Mouse (Mus musculus) CD4-positive, CD25-positive, alpha-beta regulatory T cell, adult 4 months (primary cell): Measurements from ENCODE around the gene Hacd3. TPM values are rescaled to one million over a fixed set of nuclear protein-coding genes. Genes with fewer than 3 reads are reported as not detected.
"Not testable (repeated sequence)": the region's sequence is repeated elsewhere in the genome, so short reads cannot be mapped to it uniquely, and the experiment has no call there.

Experiments used
- ATAC-seq: one replicate; pipeline ENCODE4 v1.8.0; 2017
- polyA plus RNA-seq, 2 experiments: library from polyadenylated mRNA; unstranded; fragments of 100-300 nt; shearing (Covaris generic); gene quantifications; one replicate each; pipeline ENCODE4 v1.2.1; 2017

The Hacd3 gene
- polyA plus RNA-seq, 2 experiments from 2014 or later: 133 to 142 TPM

DNA sequence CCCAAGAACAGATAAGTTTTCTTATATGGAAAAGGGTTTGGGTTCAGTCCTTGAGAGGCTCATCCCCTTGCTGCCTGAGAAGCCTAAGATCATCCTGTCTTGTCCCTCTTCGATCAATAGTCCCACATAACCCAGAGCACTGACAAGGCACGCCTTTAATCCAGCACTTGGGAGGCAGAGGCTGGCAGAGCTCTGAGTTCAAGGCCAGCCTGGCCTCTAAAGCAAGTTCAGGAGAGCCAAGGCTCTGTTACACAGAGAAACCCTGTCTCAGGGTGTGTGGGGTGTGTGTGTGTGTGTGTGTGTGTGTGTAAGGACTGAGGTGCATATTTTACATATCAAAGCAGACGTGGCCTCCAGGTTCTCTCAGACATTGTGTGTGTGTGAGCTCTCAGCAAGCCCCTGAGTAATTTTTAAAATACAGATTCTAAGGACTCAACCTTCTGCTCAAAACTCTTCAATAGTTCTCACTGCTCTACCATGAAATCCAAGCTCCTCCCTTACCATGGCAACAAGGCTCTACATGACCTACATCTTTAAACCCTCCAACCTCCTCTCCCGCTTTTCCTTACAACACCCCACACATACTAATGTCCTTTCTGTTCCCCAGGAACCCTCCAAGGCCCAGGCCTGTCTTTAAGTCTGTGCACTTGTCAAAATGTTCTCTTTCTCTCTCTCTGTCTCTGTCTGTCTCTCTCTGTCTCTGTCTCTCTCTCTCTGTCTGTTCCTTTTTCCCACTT lies 5.1 kb downstream of the Hacd3 start:
- no peak for ATAC-seq

DNA sequence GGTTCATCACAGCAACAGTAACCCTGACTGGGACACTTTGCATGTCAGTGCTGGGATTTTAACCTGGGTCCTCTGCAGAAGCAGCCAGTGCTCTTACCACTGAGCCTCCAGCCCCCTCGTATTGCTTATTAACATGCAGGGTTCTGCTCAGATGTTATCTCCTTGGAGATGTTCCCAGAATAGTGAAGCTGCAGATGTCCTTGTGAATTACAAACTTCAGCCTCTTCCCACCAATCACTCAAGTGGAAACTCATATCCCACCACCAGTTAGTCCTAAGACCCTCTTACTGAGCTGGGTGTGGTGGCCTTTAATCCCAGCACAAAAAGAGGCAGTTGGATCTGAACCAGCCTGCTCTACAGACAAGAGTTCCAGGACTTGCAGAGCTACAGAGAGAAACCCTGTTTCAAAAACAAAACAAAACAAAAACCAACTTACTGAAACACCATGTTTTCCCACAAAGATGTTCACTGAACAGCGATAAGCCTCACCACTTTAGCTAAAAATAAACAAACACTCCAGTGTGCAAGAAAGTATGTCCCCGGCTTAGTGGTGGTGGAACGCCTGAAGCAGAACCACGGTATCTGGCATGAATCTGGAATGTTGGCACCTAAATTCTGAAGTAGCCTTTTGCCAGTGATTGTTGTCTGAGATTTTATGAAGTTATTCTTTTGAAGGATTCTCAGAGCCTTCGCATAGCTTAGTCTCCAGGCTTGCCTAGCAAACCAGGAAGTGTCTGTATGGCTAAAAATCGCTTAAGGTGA lies 5.9 kb downstream of the Hacd3 start:
- ATAC-seq: no peak

- ATAC-seq: no peak
These were observed 10.2 kb downstream of the Hacd3 start for GRCm38 (mm10) chr9:65011304-65011703.

DNA sequence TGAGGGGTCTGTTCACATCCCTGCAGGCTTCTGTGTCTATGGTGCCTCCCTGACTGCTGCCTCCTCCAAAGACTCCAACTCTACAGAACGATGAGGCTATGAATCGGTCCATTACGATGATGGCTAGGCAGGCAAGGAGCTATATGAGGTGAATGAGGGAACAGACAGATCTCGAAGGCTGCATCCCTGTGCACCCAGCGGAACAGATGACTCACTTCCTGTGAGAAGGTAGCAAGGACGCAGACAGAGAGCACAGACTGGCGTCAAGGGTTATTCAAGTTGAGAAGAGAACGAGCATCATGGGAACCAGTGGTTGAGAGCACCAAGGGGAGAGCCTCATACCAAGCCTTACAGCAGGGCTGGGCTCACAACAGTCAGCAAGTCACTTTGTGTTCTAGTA lies 10.9 kb downstream of the Hacd3 start:
- ATAC-seq: peak; percentile 98

- no peak for ATAC-seq
These were observed 15.8 kb downstream of the Hacd3 start for GRCm38 (mm10) chr9:65005737-65006136.

- no peak for ATAC-seq
These were observed 20.0 kb downstream of the Hacd3 start for GRCm38 (mm10) chr9:65001481-65001880.

- ATAC-seq: not testable (repeated sequence)
These were observed 26.0 kb downstream of the Hacd3 start for GRCm38 (mm10) chr9:64995464-64995863.

- ATAC-seq: no peak
These were observed 31.2 kb downstream of the Hacd3 start for GRCm38 (mm10) chr9:64990291-64990690.

- ATAC-seq: no peak
These were observed 33.0 kb downstream of the Hacd3 start for GRCm38 (mm10) chr9:64988443-64988842.

GRCm38 (mm10) chr9:64987651-64988050 lies 33.8 kb downstream of the Hacd3 start:
- no peak for ATAC-seq

- ATAC-seq: no peak
These were observed 35.7 kb downstream of the Hacd3 start for GRCm38 (mm10) chr9:64985807-64986206.

GRCm38 (mm10) chr9:64985037-64985794 lies 36.3 kb downstream of the Hacd3 start:
- no peak for ATAC-seq

DNA sequence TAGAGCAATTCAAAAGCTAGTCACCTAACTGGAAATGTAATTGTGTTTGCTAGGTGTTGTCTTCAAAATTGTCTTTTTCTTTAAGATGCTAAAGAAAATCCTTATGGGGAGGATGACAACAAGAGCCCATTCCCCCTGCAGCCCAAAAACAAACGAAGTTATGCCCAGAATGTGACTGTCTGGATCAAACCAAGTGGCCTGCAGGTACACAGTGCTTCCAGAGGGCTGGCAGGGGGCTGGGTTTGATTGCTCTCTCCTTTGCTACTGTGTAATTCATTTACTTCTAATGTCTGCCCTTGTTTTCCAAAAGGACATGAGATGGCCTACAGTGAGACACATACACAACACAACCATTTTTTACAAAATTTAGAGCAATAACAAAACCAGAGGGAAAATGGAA lies 39.6 kb downstream of the Hacd3 start:
- no peak for ATAC-seq

- ATAC-seq: no peak
These were observed 40.9 kb downstream of the Hacd3 start for GRCm38 (mm10) chr9:64980548-64980947.

DNA sequence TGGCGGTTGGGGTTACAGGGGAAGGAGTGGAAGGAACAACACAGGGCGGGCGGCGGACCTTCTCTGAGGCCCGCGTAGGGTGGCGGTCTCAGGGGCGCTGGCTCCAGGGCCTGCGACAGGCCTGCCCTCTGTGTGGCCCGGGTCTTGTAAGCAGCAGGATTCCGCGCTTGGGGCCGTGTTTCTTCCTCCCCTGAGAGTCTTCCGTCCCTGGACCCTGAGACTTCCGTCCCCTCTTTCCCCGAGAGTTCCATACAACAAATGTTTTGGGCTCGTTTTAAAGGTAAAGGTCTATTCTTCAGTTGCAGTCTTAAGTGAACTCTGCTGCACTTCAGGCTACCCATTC lies 60.5 kb downstream of the Hacd3 start:
- ATAC-seq: peak; percentile 62

GRCm38 (mm10) chr9:64960117-64960977 lies 61.1 kb downstream of the Hacd3 start, which contains the start of gene Ints14:
Gene Ints14 (plus strand): TSS chr9:64960905.
- ATAC-seq: peak; percentile 98

DNA sequence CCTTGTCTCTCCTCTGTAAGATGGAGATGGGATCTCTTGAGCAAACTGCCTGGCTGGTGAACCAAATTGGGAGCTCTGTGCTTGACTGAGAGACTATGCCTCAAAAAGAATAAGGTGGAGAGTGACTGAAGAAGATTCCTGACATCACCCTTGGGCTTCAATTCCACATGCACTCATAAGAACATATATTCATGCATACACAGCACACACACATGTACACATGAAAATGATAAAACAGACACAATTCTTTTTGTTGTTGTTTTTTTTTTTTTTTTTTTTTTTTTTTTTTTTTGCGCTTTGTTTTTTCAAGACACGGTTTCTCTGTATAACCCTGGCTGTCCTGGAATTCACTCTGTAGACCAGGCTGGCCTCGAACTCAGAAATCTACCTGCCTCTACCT lies 64.2 kb downstream of the Hacd3 start:
- ATAC-seq: no peak

DNA sequence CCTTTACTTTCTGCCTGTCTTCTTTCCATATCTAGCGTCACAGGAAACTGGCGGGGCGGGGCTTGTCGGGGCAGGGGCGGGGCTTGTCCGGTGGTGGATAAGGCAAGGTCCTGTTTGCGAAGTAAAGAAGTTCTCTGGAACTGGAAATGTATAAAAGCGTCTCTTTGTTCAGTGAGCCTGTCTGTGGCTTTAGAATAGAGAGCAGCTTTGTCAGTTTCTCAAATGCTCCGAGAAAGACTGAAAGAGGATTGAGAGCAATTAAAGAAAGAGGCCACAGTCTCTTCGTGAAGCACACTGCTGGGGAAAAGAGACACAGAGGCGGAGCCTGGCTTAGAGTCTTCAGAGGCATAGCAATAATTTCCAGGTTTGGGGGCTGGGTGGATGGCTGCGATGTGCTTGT lies 65.2 kb downstream of the Hacd3 start:
- ATAC-seq: no peak

DNA sequence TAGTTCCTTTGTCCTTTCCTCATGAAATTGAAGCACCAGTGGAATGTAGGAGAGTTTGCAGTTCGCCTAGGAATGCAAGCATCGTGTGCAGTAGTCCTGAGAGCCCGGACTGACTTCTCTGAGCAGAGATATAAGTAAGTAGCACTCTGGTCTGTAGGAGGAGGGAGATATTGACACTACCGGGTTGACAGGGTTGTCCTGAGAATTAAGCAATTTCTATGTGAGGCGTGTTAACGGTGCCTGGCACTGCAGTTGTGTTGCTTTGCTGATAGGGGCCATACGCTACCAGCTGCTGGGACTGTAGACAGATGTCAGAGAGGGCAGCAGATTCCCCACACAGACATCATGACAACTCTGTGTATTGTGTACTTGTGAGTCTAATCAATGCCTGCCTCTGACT lies 68.3 kb downstream of the Hacd3 start:
- ATAC-seq: no peak

DNA sequence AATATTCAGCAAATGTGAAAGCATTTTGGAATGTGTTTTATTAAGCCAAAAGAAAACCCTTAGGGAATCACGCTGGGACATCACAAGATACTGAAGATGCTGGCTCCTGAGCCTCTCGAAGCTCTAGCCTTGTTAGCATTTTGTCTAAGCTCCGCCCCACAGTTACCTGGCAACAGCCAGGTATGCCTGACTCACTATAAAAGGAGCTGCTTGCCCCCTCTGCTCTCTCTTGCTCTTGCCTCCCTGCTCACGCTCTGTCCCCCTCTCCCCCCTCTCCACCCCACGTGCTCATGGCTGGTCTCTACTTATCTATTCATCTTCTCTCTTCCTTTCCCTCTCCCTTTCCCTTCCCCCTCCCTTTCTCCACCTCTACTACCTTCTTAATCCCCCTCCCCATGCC lies 69.4 kb downstream of the Hacd3 start:
- ATAC-seq: no peak

DNA sequence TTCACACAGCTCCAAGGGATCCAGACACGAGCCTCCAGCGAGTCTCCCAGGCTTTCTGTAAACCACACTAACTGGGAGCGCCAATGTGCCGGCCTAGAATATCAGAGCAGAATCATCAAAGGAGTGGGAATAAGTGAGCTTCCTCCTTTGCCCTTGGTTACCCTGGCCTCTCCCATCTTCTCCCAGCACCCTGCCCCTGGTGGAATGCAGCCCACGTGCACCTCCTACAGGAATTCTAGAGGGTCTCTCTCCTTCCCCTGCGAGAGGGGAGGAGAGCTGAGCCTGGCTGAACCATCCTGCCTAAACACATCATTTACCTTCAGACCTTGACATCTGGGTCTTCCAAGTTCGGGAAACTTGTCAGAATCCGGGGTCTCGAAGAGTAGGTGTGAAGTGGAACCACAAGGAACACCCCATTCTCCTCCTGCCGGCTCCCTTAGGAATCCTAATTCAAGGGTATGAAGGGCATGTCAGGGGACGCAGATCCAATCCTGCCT lies 70.3 kb downstream of the Hacd3 start, which contains the start of gene Slc24a1:
Gene Slc24a1, minus strand, starts transcription at position 447 of the 497 bp plus-strand sequence.
- no peak for ATAC-seq

DNA sequence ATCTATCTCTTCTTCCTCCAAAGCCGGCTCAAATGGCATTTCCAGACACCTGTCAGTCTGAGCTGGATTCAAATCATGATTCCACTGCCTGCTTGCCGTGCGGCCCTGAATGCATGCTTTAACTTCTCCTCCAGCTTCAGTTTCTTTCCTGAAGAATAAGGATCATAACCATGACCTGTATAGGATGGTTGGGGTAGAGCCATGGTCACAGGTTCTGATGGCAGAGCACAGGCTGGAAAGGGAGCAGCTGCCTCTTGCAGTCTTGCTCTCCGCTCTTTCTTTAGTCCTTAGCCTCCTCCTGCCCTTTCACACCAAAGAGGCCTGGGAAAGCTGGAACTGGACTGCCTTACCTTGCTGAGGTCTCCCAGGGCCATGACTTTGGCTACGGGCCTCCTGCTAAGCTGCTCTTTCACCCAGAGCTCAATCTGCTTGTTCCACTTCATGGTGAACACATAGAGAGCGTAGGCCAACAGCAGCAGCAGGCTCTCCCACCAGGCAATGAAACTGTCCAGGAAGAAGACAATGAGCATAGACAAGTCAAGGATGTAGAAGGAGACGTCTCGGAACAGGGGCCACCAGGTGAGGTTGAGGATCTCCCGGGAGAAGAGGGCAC lies 73.9 kb downstream of the Hacd3 start:
- no peak for ATAC-seq
